Mouse (Mus musculus): ENCODE results near the gene Ccrl2. TPM values are rescaled to one million over a fixed set of nuclear protein-coding genes. Genes with fewer than 3 reads are reported as not detected.

The Ccrl2 gene
- total and polyA plus RNA-seq, 2 experiments from 2014 or later, result 0.19 to 1.3 TPM

GRCm38 (mm10) chr9:111015658-111016057, 41.7 kb downstream of the Ccrl2 start:
- Histone ChIP-seq H3K9ac (no peak overlapping the region), H3K4me2 (ENCODE audit: low read depth) (no peak overlapping the region), H3K9me3 (ENCODE audit: low read length) (no peaks in the 10 kb centered on the region), H3K27me3 (ENCODE audit: insufficient read depth, low read length) (no peaks in the 10 kb centered on the region), H3K36me3 (ENCODE audit: insufficient read depth) (no peaks in the 10 kb centered on the region), H3K27ac (ENCODE audit: low read depth, low read length) (no peak overlapping the region), H3K4me1 (ENCODE audit: insufficient read depth) (no peaks in the 10 kb centered on the region), H3K4me3 (ENCODE audit: low read depth, low read length) (no peak overlapping the region)
- ATAC-seq (no peak), DNase-seq (no peak)
- 0 out of 2 replicates have a peak, but pooled peaks have one; percentile 6 for TF ChIP-seq CTCF (IDR thresholded peaks at IDR 0.05; ENCODE audit: low read depth)
- 80% methylated on average over 4 of the region's 4 CpGs for WGBS

GRCm38 (mm10) chr9:111012041-111012440, 45.3 kb downstream of the Ccrl2 start:
- Histone ChIP-seq H3K27me3 (ENCODE audit: insufficient read depth, low read length) (no peaks in the 10 kb centered on the region), H3K9me3 (ENCODE audit: low read length) (no peaks in the 10 kb centered on the region), H3K4me1 (ENCODE audit: insufficient read depth) (no peaks in the 10 kb centered on the region), H3K27ac (ENCODE audit: low read depth, low read length) (no peak overlapping the region), H3K4me2 (ENCODE audit: low read depth) (no peak overlapping the region), H3K4me3 (ENCODE audit: low read depth, low read length) (no peak overlapping the region), H3K36me3 (ENCODE audit: insufficient read depth) (no peaks in the 10 kb centered on the region), H3K9ac (no peak overlapping the region)
- WGBS, result 62% methylated on average over 3 of the region's 3 CpGs
- no peak for TF ChIP-seq CTCF (IDR thresholded peaks at IDR 0.05; ENCODE audit: low read depth)
- no peak for ATAC-seq
- DNase-seq, result no peak

GRCm38 (mm10) chr9:111011550-111011949, 45.8 kb downstream of the Ccrl2 start:
- Histone ChIP-seq H3K27me3 (ENCODE audit: insufficient read depth, low read length) (no peaks in the 10 kb centered on the region), H3K9me3 (ENCODE audit: low read length) (no peaks in the 10 kb centered on the region), H3K27ac (ENCODE audit: low read depth, low read length) (no peak overlapping the region), H3K4me2 (ENCODE audit: low read depth) (no peak overlapping the region), H3K4me1 (ENCODE audit: insufficient read depth) (no peaks in the 10 kb centered on the region), H3K4me3 (ENCODE audit: low read depth, low read length) (no peak overlapping the region), H3K36me3 (ENCODE audit: insufficient read depth) (no peaks in the 10 kb centered on the region), H3K9ac (no peak overlapping the region)
- no peak for TF ChIP-seq CTCF (IDR thresholded peaks at IDR 0.05; ENCODE audit: low read depth)
- whole genome bisulfite sequencing, result 88% methylated on average over 9 of the region's 9 CpGs
- ATAC-seq (no peak), DNase-seq (no peak)

- Histone ChIP-seq H3K27me3 (ENCODE audit: insufficient read depth, low read length) (no peaks in the 10 kb centered on the region), H3K9ac (no peak overlapping the region), H3K9me3 (ENCODE audit: low read length) (no peaks in the 10 kb centered on the region), H3K27ac (ENCODE audit: low read depth, low read length) (no peak overlapping the region), H3K4me2 (ENCODE audit: low read depth) (no peak overlapping the region), H3K4me3 (ENCODE audit: low read depth, low read length) (no peak overlapping the region), H3K4me1 (ENCODE audit: insufficient read depth) (no peaks in the 10 kb centered on the region), H3K36me3 (ENCODE audit: insufficient read depth) (no peaks in the 10 kb centered on the region)
- 56% methylated on average over 3 of the region's 3 CpGs for WGBS
- no peak for DNase-seq
- ATAC-seq, result no peak
- TF ChIP-seq CTCF (IDR thresholded peaks at IDR 0.05; ENCODE audit: low read depth), result no peak
These were observed 47.6 kb downstream of the Ccrl2 start for GRCm38 (mm10) chr9:111009763-111010162.

GRCm38 (mm10) chr9:111006544-111006943, 50.8 kb downstream of the Ccrl2 start:
- Histone ChIP-seq H3K9me3 (ENCODE audit: low read length) (no peaks in the 10 kb centered on the region), H3K4me3 (ENCODE audit: low read depth, low read length) (no peak overlapping the region), H3K36me3 (ENCODE audit: insufficient read depth) (no peaks in the 10 kb centered on the region), H3K4me2 (ENCODE audit: low read depth) (no peak overlapping the region), H3K4me1 (ENCODE audit: insufficient read depth) (no peaks in the 10 kb centered on the region), H3K27me3 (ENCODE audit: insufficient read depth, low read length) (no peaks in the 10 kb centered on the region), H3K9ac (no peak overlapping the region), H3K27ac (ENCODE audit: low read depth, low read length) (no peak overlapping the region)
- no peak for ATAC-seq
- TF ChIP-seq CTCF (IDR thresholded peaks at IDR 0.05; ENCODE audit: low read depth), result no peak
- 92% methylated on average over 2 of the region's 2 CpGs for whole genome bisulfite sequencing
- no peak for DNase-seq

Other genes starting within 250 kb of the Ccrl2 start
- gene Prss44, start 243.5 kb downstream of the Ccrl2 start, total RNA-seq (2014; rRNA removed), result not detected in 2 replicates
- not detected in 2 replicates for gene Prss44, start 243.5 kb downstream of the Ccrl2 start, polyA plus RNA-seq (2015; fragmentation: Nextera tagmentation; extraction: Ambion mirVana)
- not detected in 2 replicates for gene Prss43, start 230.8 kb downstream of the Ccrl2 start, total RNA-seq (2014; rRNA removed)
- 0.10 TPM in 1 of 2 replicates, not detected in the other for gene Prss43, start 230.8 kb downstream of the Ccrl2 start, polyA plus RNA-seq (2015; fragmentation: Nextera tagmentation; extraction: Ambion mirVana)
- gene Prss45, start 222.9 kb downstream of the Ccrl2 start, total RNA-seq (2014; rRNA removed), result 0.38 and 0.71 TPM in 2 replicates
- gene Prss45, start 222.9 kb downstream of the Ccrl2 start, polyA plus RNA-seq (2015; fragmentation: Nextera tagmentation; extraction: Ambion mirVana), result 0.26 TPM in 1 of 2 replicates, not detected in the other
- gene Prss46, start 213.0 kb downstream of the Ccrl2 start, total RNA-seq (2014; rRNA removed), result not detected in 2 replicates
- gene Prss46, start 213.0 kb downstream of the Ccrl2 start, polyA plus RNA-seq (2015; fragmentation: Nextera tagmentation; extraction: Ambion mirVana), result 0.12 TPM in 1 of 2 replicates, not detected in the other
- gene Prss50, start 199.6 kb downstream of the Ccrl2 start, total RNA-seq (2014; rRNA removed), result 0.24 TPM in 1 of 2 replicates, not detected in the other
- 0.54 and 0.63 TPM in 2 replicates for gene Prss50, start 199.6 kb downstream of the Ccrl2 start, polyA plus RNA-seq (2015; fragmentation: Nextera tagmentation; extraction: Ambion mirVana)
- gene Als2cl, start 177.6 kb downstream of the Ccrl2 start, total RNA-seq (2014; rRNA removed), result 3.8 and 4.6 TPM in 2 replicates
- gene Als2cl, start 177.6 kb downstream of the Ccrl2 start, polyA plus RNA-seq (2015; fragmentation: Nextera tagmentation; extraction: Ambion mirVana), result 0.49 and 1.6 TPM in 2 replicates
- 2.5 and 5.3 TPM in 2 replicates for gene Tmie, start 177.4 kb downstream of the Ccrl2 start, total RNA-seq (2014; rRNA removed)
- gene Tmie, start 177.4 kb downstream of the Ccrl2 start, polyA plus RNA-seq (2015; fragmentation: Nextera tagmentation; extraction: Ambion mirVana), result 2.3 and 4.0 TPM in 2 replicates
- 0.54 TPM in 1 of 2 replicates, not detected in the other for gene Fam240a, start 140.7 kb downstream of the Ccrl2 start, total RNA-seq (2014; rRNA removed)
- 0.58 TPM in 1 of 2 replicates, not detected in the other for gene Fam240a, start 140.7 kb downstream of the Ccrl2 start, polyA plus RNA-seq (2015; fragmentation: Nextera tagmentation; extraction: Ambion mirVana)
- not detected in 2 replicates for gene Tdgf1, start 111.4 kb downstream of the Ccrl2 start, total RNA-seq (2014; rRNA removed)
- 0.09 and 0.12 TPM in 2 replicates for gene Tdgf1, start 111.4 kb downstream of the Ccrl2 start, polyA plus RNA-seq (2015; fragmentation: Nextera tagmentation; extraction: Ambion mirVana)
- 0.14 and 0.23 TPM in 2 replicates for gene Lrrc2, start 106.0 kb downstream of the Ccrl2 start, total RNA-seq (2014; rRNA removed)
- 0.42 and 0.96 TPM in 2 replicates for gene Lrrc2, start 106.0 kb downstream of the Ccrl2 start, polyA plus RNA-seq (2015; fragmentation: Nextera tagmentation; extraction: Ambion mirVana)
- gene Rtp3, start 66.9 kb downstream of the Ccrl2 start, total RNA-seq (2014; rRNA removed), result not detected in 2 replicates
- gene Rtp3, start 66.9 kb downstream of the Ccrl2 start, polyA plus RNA-seq (2015; fragmentation: Nextera tagmentation; extraction: Ambion mirVana), result not detected in 2 replicates
- 5.3 TPM in 1 of 2 replicates, not detected in the other for gene Ltf, start 38.2 kb downstream of the Ccrl2 start, total RNA-seq (2014; rRNA removed)
- gene Ltf, start 38.2 kb downstream of the Ccrl2 start, polyA plus RNA-seq (2015; fragmentation: Nextera tagmentation; extraction: Ambion mirVana), result 0.71 and 0.74 TPM in 2 replicates
- 29.2 and 41.7 TPM in 2 replicates for gene Lrrfip2, start 60.1 kb upstream of the Ccrl2 start, total RNA-seq (2014; rRNA removed)
- 36.0 and 38.9 TPM in 2 replicates for gene Lrrfip2, start 60.1 kb upstream of the Ccrl2 start, polyA plus RNA-seq (2015; fragmentation: Nextera tagmentation; extraction: Ambion mirVana)
- gene Mlh1, start 214.3 kb upstream of the Ccrl2 start, total RNA-seq (2014; rRNA removed), result 23.0 and 23.6 TPM in 2 replicates
- gene Mlh1, start 214.3 kb upstream of the Ccrl2 start, polyA plus RNA-seq (2015; fragmentation: Nextera tagmentation; extraction: Ambion mirVana), result 17.3 and 18.4 TPM in 2 replicates
- gene Epm2aip1, start 214.4 kb upstream of the Ccrl2 start, total RNA-seq (2014; rRNA removed), result 75.9 and 101 TPM in 2 replicates
- 28.2 and 37.0 TPM in 2 replicates for gene Epm2aip1, start 214.4 kb upstream of the Ccrl2 start, polyA plus RNA-seq (2015; fragmentation: Nextera tagmentation; extraction: Ambion mirVana)